Mouse (Mus musculus): ENCODE data around the gene Birc7.

Gene Birc7

GRCm38 (mm10) chr2:180928723-180929122, at the start of gene Birc7:
Birc7 (plus strand) TSS chr2:180929023.
- in situ Hi-C loops (cut with MboI; ENCODE audit: low pct_unique_long_range_greater_than_20kb in 1 of 2, low sequenced_read_pairs in 2 of 2, unreplicated experiment in 1 of 2), result loop anchor here in 1 of 2 experiments (5.0 kb wide), 1 partner anchor 34 kb away; no protein-coding TSS in a partner anchor

GRCm38 (mm10) chr2:180879365-180880067, 49.3 kb upstream of the Birc7 start:
- in situ Hi-C loops (cut with MboI; ENCODE audit: low pct_unique_long_range_greater_than_20kb in 1 of 2, low sequenced_read_pairs in 2 of 2, unreplicated experiment in 1 of 2), result no loop called here

GRCm38 (mm10) chr2:180881281-180881680, 47.5 kb upstream of the Birc7 start:
- in situ Hi-C loops (cut with MboI; ENCODE audit: low pct_unique_long_range_greater_than_20kb in 1 of 2, low sequenced_read_pairs in 2 of 2, unreplicated experiment in 1 of 2), result no loop called here

GRCm38 (mm10) chr2:180885270-180885669, 43.6 kb upstream of the Birc7 start:
- in situ Hi-C loops (cut with MboI; ENCODE audit: low pct_unique_long_range_greater_than_20kb in 1 of 2, low sequenced_read_pairs in 2 of 2, unreplicated experiment in 1 of 2), result no loop called here

- in situ Hi-C loops (cut with MboI; ENCODE audit: low pct_unique_long_range_greater_than_20kb in 1 of 2, low sequenced_read_pairs in 2 of 2, unreplicated experiment in 1 of 2), result no loop called here
Measured at GRCm38 (mm10) chr2:180889271-180889920, 39.4 kb upstream of the Birc7 start.

GRCm38 (mm10) chr2:180889921-180890280, 38.9 kb upstream of the Birc7 start:
- in situ Hi-C loops (cut with MboI; ENCODE audit: low pct_unique_long_range_greater_than_20kb in 1 of 2, low sequenced_read_pairs in 2 of 2, unreplicated experiment in 1 of 2), result loop anchor here (5.0 to 10.0 kb wide), 2 partner anchors 103 to 105 kb away; no protein-coding TSS in a partner anchor

- in situ Hi-C loops (cut with MboI; ENCODE audit: low pct_unique_long_range_greater_than_20kb in 1 of 2, low sequenced_read_pairs in 2 of 2, unreplicated experiment in 1 of 2), result loop anchor here (5.0 to 10.0 kb wide), 2 partner anchors 103 to 106 kb away; no protein-coding TSS in a partner anchor
Measured at GRCm38 (mm10) chr2:180890422-180891074, 38.3 kb upstream of the Birc7 start.

- in situ Hi-C loops (cut with MboI; ENCODE audit: low pct_unique_long_range_greater_than_20kb in 1 of 2, low sequenced_read_pairs in 2 of 2, unreplicated experiment in 1 of 2), result loop anchor here (5.0 to 10.0 kb wide), 2 partner anchors 104 to 106 kb away; no protein-coding TSS in a partner anchor
Measured at GRCm38 (mm10) chr2:180891075-180891834, 37.6 kb upstream of the Birc7 start.

GRCm38 (mm10) chr2:180891835-180892323, 36.9 kb upstream of the Birc7 start:
- in situ Hi-C loops (cut with MboI; ENCODE audit: low pct_unique_long_range_greater_than_20kb in 1 of 2, low sequenced_read_pairs in 2 of 2, unreplicated experiment in 1 of 2), result loop anchor here (5.0 to 10.0 kb wide), 2 partner anchors 105 to 107 kb away; no protein-coding TSS in a partner anchor

- in situ Hi-C loops (cut with MboI; ENCODE audit: low pct_unique_long_range_greater_than_20kb in 1 of 2, low sequenced_read_pairs in 2 of 2, unreplicated experiment in 1 of 2), result loop anchor here (5.0 to 10.0 kb wide), 2 partner anchors 106 to 108 kb away; no protein-coding TSS in a partner anchor
Measured at GRCm38 (mm10) chr2:180892841-180893521, 35.8 kb upstream of the Birc7 start.

- in situ Hi-C loops (cut with MboI; ENCODE audit: low pct_unique_long_range_greater_than_20kb in 1 of 2, low sequenced_read_pairs in 2 of 2, unreplicated experiment in 1 of 2), result loop anchor here (5.0 to 10.0 kb wide), 2 partner anchors 106 to 109 kb away; no protein-coding TSS in a partner anchor
Measured at GRCm38 (mm10) chr2:180893537-180894028, 35.2 kb upstream of the Birc7 start.

GRCm38 (mm10) chr2:180894029-180894623, 34.7 kb upstream of the Birc7 start:
- in situ Hi-C loops (cut with MboI; ENCODE audit: low pct_unique_long_range_greater_than_20kb in 1 of 2, low sequenced_read_pairs in 2 of 2, unreplicated experiment in 1 of 2), result loop anchor here (5.0 to 10.0 kb wide), 2 partner anchors 107 to 109 kb away; no protein-coding TSS in a partner anchor

- in situ Hi-C loops (cut with MboI; ENCODE audit: low pct_unique_long_range_greater_than_20kb in 1 of 2, low sequenced_read_pairs in 2 of 2, unreplicated experiment in 1 of 2), result loop anchor here (5.0 to 10.0 kb wide), 2 partner anchors 107 to 110 kb away; no protein-coding TSS in a partner anchor
Measured at GRCm38 (mm10) chr2:180894734-180895133, 34.1 kb upstream of the Birc7 start.

GRCm38 (mm10) chr2:180895321-180895720, 33.5 kb upstream of the Birc7 start:
- in situ Hi-C loops (cut with MboI; ENCODE audit: low pct_unique_long_range_greater_than_20kb in 1 of 2, low sequenced_read_pairs in 2 of 2, unreplicated experiment in 1 of 2), result loop anchor here in 1 of 2 experiments (10.0 kb wide), 1 partner anchor 111 kb away; no protein-coding TSS in a partner anchor

GRCm38 (mm10) chr2:180895837-180896525, 32.8 kb upstream of the Birc7 start:
- in situ Hi-C loops (cut with MboI; ENCODE audit: low pct_unique_long_range_greater_than_20kb in 1 of 2, low sequenced_read_pairs in 2 of 2, unreplicated experiment in 1 of 2), result loop anchor here in 1 of 2 experiments (10.0 kb wide), 1 partner anchor 111 kb away; no protein-coding TSS in a partner anchor

Data from mouse embryonic stem cell (cell line).